Comparison of ENCODE assay signal across 21 mouse cellular contexts in the genomic region with DNA sequence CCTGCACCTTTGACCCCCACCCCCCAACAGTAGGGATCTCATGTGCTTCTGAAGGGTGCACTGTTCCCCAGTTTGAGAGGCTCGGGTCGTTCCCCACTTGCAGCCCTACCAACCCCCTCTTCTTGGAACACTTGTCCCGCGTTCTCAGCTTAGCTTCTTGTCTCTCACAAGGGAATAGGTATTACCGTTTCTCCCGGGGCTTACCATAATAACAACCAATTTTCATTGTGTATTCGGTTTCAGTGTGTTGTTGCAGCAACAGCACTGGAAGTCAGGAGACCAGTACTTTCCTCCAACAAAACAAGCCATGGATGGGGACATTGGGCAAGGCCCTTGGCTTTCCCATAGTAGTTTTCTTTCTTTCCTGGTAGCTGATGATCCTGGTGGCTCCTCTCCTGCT.
DNase-seq lines count a peak whose midpoint lies in the region; ATAC-seq lines count a peak whose summit lies in the region.
"Had no signal": no experiment of that assay in that cellular context is flagged by ENCODE, and none has a peak within 500 bp of the region (broad histone marks: within the 10 kb centered on the region; RNA-seq: fewer than 3 reads in every experiment).

No protein-coding gene starts in this region.

- WGBS in heart, embryonic 12.5 days, result 91% methylated on average over 7 of the region's 7 CpGs
- 86% methylated on average over 7 of the region's 7 CpGs for WGBS in limb, embryonic 13.5 days
- WGBS in limb, embryonic 10.5 days, result 96% methylated on average over 7 of the region's 7 CpGs

- H3K9me3 ChIP-seq in heart, embryonic 12.5 days (replicated peaks), result no peaks in the 10 kb centered on the region
- H3K9me3 ChIP-seq in limb, embryonic 13.5 days, result no peaks in the 10 kb centered on the region
- H3K9me3 ChIP-seq in limb, embryonic 10.5 days (replicated peaks), result no peaks in the 10 kb centered on the region
- H3K9me3 ChIP-seq: embryonic facial prominence, embryonic 15.5 days; forebrain, embryonic 10.5 days; G1E; hindbrain, embryonic 10.5 days; intestine, embryonic 15.5 days had no signal

- H3K4me3 ChIP-seq in heart, embryonic 12.5 days, result no peak overlapping the region
- H3K4me3 ChIP-seq in limb, embryonic 13.5 days, result no peak overlapping the region
- no peak overlapping the region for H3K4me3 ChIP-seq in limb, embryonic 10.5 days
- H3K4me3 ChIP-seq: embryonic facial prominence, embryonic 15.5 days; erythroblast, embryonic 14.5 days; forebrain, embryonic 10.5 days; hindbrain, embryonic 10.5 days; intestine, embryonic 15.5 days had no signal

- no peaks in the 10 kb centered on the region for H3K27me3 ChIP-seq in heart, embryonic 12.5 days (replicated peaks)
- H3K27me3 ChIP-seq in limb, embryonic 13.5 days, result no peaks in the 10 kb centered on the region
- no peaks in the 10 kb centered on the region for H3K27me3 ChIP-seq in limb, embryonic 10.5 days (ENCODE audit: low read depth, poor library complexity, severe bottlenecking)
- H3K27me3 ChIP-seq: embryonic facial prominence, embryonic 15.5 days; intestine, embryonic 15.5 days had no signal

- no peak overlapping the region for H3K27ac ChIP-seq in heart, embryonic 12.5 days (ENCODE audit: poor library complexity, severe bottlenecking)
- no peak overlapping the region for H3K27ac ChIP-seq in limb, embryonic 13.5 days
- H3K27ac ChIP-seq in limb, embryonic 10.5 days, result no peak overlapping the region
- H3K27ac ChIP-seq: embryonic facial prominence, embryonic 15.5 days; forebrain, embryonic 10.5 days; hindbrain, embryonic 10.5 days; hindbrain, embryonic 14.5 days; intestine, embryonic 15.5 days had no signal

- H3K4me2 ChIP-seq in heart, embryonic 12.5 days, result no peak overlapping the region
- H3K4me2 ChIP-seq in limb, embryonic 13.5 days (replicated peaks), result no peak overlapping the region
- H3K4me2 ChIP-seq: embryonic facial prominence, embryonic 15.5 days; hindbrain, embryonic 14.5 days; intestine, embryonic 15.5 days had no signal

- no peak overlapping the region for H3K9ac ChIP-seq in heart, embryonic 12.5 days
- H3K9ac ChIP-seq in limb, embryonic 13.5 days, result no peak overlapping the region
- H3K9ac ChIP-seq: embryonic facial prominence, embryonic 15.5 days; hindbrain, embryonic 14.5 days; intestine, embryonic 15.5 days had no signal

- DNase-seq in adrenal gland, postnatal 14 days, result peak; percentile 17
- DNase-seq in adrenal gland, adult 8-10 months, result no peak
- DNase-seq in gastrocnemius, postnatal 25 days, result peak; percentile 16
- DNase-seq in gastrocnemius, postnatal 10 days, result no peak
- DNase-seq in heart, adult 9 months (ENCODE audit: low spot score in 2 of 2), result peak; percentile 43 to 49
- no peak for DNase-seq in limb, embryonic 10.5 days (ENCODE audit: low spot score)
- DNase-seq: adrenal gland, postnatal 25 days; B cell, adult 2 months; cerebellum, postnatal 36 days; kidney, adult 18-20 months had no signal

- 0 out of 2 replicates have a peak, but pooled peaks cover 2% of the 10 kb centered on the region for H3K36me3 ChIP-seq in heart, embryonic 12.5 days
- no peaks in the 10 kb centered on the region for H3K36me3 ChIP-seq in limb, embryonic 13.5 days
- H3K36me3 ChIP-seq in limb, embryonic 10.5 days, result no peaks in the 10 kb centered on the region
- H3K36me3 ChIP-seq: embryonic facial prominence, embryonic 15.5 days; forebrain, embryonic 10.5 days; hindbrain, embryonic 10.5 days; intestine, embryonic 15.5 days had no signal

- no peak for ATAC-seq in heart, embryonic 12.5 days (ENCODE audit: insufficient number of reproducible peaks, low FRiP score)
- ATAC-seq in limb, embryonic 13.5 days (ENCODE audit: low FRiP score, low read depth), result 0 out of 2 replicates have a peak, but pooled peaks have one; percentile 28
- ATAC-seq: CD4-positive, CD25-positive, alpha-beta regulatory T cell, adult 4 months; forebrain, embryonic 14.5 days; intestine, embryonic 15.5 days had no signal

- H3K4me1 ChIP-seq in heart, embryonic 12.5 days (replicated peaks), result peaks cover 14% of the 10 kb centered on the region
- H3K4me1 ChIP-seq in limb, embryonic 13.5 days, result peaks cover 6% of the 10 kb centered on the region
- H3K4me1 ChIP-seq in limb, embryonic 10.5 days, result peaks cover 9% of the 10 kb centered on the region
- H3K4me1 ChIP-seq: forebrain, embryonic 10.5 days; intestine, embryonic 15.5 days had no signal

Comparison
In these comparisons a context has a peak if more than half of its experiments do, and no peak if none do; other contexts are left out.
1. DNase-seq: peak in adrenal gland, postnatal 14 days (single experiment), gastrocnemius, postnatal 25 days (single experiment) and heart, adult 9 months (2 of 2); none in adrenal gland, adult 8-10 months (single experiment), gastrocnemius, postnatal 10 days (single experiment) and limb, embryonic 10.5 days (single experiment).